Mouse (Mus musculus): ENCODE results near the gene Inpp5a.

The Inpp5a gene

GRCm38 (mm10) chr7:139369501-139370088 is 19.3 kb upstream of the Inpp5a start:
- no peak for DNase-seq (ENCODE audit: low read depth, low spot score)

GRCm38 (mm10) chr7:139371389-139371788 is 17.5 kb upstream of the Inpp5a start:
- DNase-seq (ENCODE audit: low read depth, low spot score): no peak

GRCm38 (mm10) chr7:139377381-139377780 is 11.5 kb upstream of the Inpp5a start:
- DNase-seq (ENCODE audit: low read depth, low spot score): no peak

GRCm38 (mm10) chr7:139378355-139378754 is 10.6 kb upstream of the Inpp5a start:
- DNase-seq (ENCODE audit: low read depth, low spot score): no peak

GRCm38 (mm10) chr7:139379745-139380144 is 9.2 kb upstream of the Inpp5a start:
- DNase-seq (ENCODE audit: low read depth, low spot score): no peak

- no peak for DNase-seq (ENCODE audit: low read depth, low spot score)
Observed at GRCm38 (mm10) chr7:139380225-139380624, 8.7 kb upstream of the Inpp5a start.

- DNase-seq (ENCODE audit: low read depth, low spot score): no peak
Observed at GRCm38 (mm10) chr7:139381877-139382276, 7.0 kb upstream of the Inpp5a start.

- DNase-seq (ENCODE audit: low read depth, low spot score): no peak
Observed at GRCm38 (mm10) chr7:139382796-139383195, 6.1 kb upstream of the Inpp5a start.

- no peak for DNase-seq (ENCODE audit: low read depth, low spot score)
Observed at GRCm38 (mm10) chr7:139384500-139384899, 4.4 kb upstream of the Inpp5a start.

- DNase-seq (ENCODE audit: low read depth, low spot score): no peak
Observed at GRCm38 (mm10) chr7:139384916-139385530, 3.9 kb upstream of the Inpp5a start.

GRCm38 (mm10) chr7:139386933-139387690 is 1.8 kb upstream of the Inpp5a start:
- DNase-seq (ENCODE audit: low read depth, low spot score): no peak

- DNase-seq (ENCODE audit: low read depth, low spot score): no peak
Observed at GRCm38 (mm10) chr7:139387921-139388669, 814 bp upstream of the Inpp5a start.

GRCm38 (mm10) chr7:139389213-139389761 is 378 bp downstream of the Inpp5a start:
- no peak for DNase-seq (ENCODE audit: low read depth, low spot score)

GRCm38 (mm10) chr7:139390380-139390779 is 1.5 kb downstream of the Inpp5a start:
- DNase-seq (ENCODE audit: low read depth, low spot score): no peak

- no peak for DNase-seq (ENCODE audit: low read depth, low spot score)
Observed at GRCm38 (mm10) chr7:139390926-139391325, 2.0 kb downstream of the Inpp5a start.

- DNase-seq (ENCODE audit: low read depth, low spot score): no peak
Observed at GRCm38 (mm10) chr7:139391691-139392090, 2.8 kb downstream of the Inpp5a start.

GRCm38 (mm10) chr7:139392106-139392505 is 3.2 kb downstream of the Inpp5a start:
- no peak for DNase-seq (ENCODE audit: low read depth, low spot score)

- no peak for DNase-seq (ENCODE audit: low read depth, low spot score)
Observed at GRCm38 (mm10) chr7:139392691-139393235, 3.9 kb downstream of the Inpp5a start.

- no peak for DNase-seq (ENCODE audit: low read depth, low spot score)
Observed at GRCm38 (mm10) chr7:139397521-139397920, 8.6 kb downstream of the Inpp5a start.

- DNase-seq (ENCODE audit: low read depth, low spot score): no peak
Observed at GRCm38 (mm10) chr7:139398111-139398510, 9.2 kb downstream of the Inpp5a start.

GRCm38 (mm10) chr7:139398530-139399021 is 9.7 kb downstream of the Inpp5a start:
- DNase-seq (ENCODE audit: low read depth, low spot score): no peak

Measured in c-Kit-negative CD71-positive TER-119-positive erythroid progenitor cells, embryonic 14.5 days (primary cell).